Mouse (Mus musculus): Measurements from ENCODE around the gene Uba3. TPM values are rescaled to one million over a fixed set of nuclear protein-coding genes. Genes with fewer than 3 reads are reported as not detected.

Gene Uba3
- polyA plus RNA-seq, 1 experiment from 2014 or later = 93.0 TPM

DNA sequence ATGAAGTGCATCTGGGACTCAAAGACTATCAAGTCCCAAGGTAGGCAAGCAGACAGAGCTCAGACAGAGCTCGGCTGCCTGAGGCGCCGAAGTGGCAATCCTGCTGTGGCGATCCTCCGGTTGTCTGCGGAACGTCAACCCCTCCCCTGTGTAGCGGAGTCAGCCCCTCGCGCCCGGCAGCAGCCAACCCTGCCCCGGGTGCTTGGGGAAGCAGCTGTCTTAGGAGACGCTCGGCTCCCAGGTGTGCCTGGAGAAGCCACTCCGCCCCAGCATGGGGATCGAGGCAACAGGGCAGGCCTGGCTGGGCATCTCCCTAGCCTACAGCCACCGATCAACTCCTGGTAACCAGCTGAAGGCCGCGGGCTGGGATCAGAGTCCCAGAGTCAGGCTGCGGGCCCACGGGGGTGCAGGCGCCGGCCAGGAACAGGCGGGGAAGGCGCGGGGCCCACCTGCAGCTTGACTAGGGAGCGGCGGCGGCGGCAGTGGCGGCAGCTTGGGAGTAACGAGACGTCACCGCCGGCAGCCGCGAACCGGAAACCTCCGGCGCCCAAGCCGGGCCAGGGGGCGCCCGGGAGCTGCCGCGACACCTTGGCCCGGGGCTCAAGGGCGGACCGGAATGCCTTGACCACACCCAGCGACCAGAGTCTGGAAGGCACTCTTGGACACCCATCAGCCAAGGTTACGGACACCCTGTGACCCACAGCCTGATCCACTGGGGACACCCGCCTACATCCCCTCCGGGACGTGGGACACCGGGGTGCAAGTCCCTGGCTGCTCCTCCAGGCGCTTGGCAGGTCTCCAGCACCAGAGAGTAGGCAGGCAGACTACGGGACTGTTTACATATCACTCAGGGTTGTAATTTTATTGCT lies 56.8 kb downstream of the Uba3 start, which contains the start of gene Eogt:
Gene Eogt (minus strand): TSS at position 800 of the 869 bp plus-strand sequence.
- Histone ChIP-seq H3K4me2 (peak within 1 kb of the TSS; percentile 96), H3K4me1 (replicated peaks) (peaks cover 30% of the 10 kb centered on the region), H3K27me3 (no peaks in the 10 kb centered on the region), H3K9ac (peak within 1 kb of the TSS; percentile 90), H3K27ac (peak within 1 kb of the TSS; percentile 91), H3K36me3 (peaks cover 3% of the 10 kb centered on the region), H3K9me3 (no peaks in the 10 kb centered on the region), H3K4me3 (peak within 1 kb of the TSS; percentile 67)
- WGBS = under 1% methylated on average over 54 of the region's 56 CpGs
- ATAC-seq (ENCODE audit: low FRiP score) = peak; percentile 84

DNA sequence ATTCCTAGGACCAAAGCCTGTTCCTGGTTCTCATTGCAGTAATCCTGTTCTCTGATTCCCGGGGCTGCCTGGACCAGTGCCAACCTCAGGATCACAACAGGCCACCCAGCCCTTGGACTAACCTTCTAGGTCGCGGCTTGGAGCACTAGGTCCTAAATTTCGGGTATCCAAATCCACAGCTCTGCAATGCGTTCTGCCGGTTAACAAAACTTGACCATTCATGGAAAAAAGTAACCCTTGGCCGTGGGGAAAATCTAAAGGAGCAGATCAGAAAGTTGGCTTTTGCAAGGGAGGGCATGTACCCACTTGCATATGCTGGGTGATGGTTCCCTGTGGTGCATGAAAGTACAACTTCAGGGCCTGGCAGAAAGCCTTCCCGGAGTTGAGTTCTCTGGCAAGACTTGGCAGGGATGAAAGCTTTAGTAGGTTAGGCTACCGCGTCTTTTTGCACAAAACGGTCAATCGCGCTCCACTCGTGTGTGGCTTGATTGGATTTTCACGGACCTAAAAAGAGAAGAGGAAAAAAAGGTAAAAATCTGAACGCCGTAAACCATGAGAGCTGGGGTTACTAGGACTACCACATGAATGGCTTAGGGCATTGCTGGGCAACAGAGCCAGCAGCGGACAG lies 57.6 kb downstream of the Uba3 start:
- Histone ChIP-seq H3K4me1 (replicated peaks) (peaks cover 30% of the 10 kb centered on the region), H3K4me2 (peak overlapping the region; percentile 96), H3K9ac (peak overlapping the region; percentile 90), H3K27ac (peak overlapping the region; percentile 91), H3K36me3 (peaks cover 3% of the 10 kb centered on the region), H3K4me3 (peak overlapping the region; percentile 67), H3K9me3 (no peaks in the 10 kb centered on the region), H3K27me3 (no peaks in the 10 kb centered on the region)
- ATAC-seq (ENCODE audit: low FRiP score) = peak; percentile 65
- 21% methylated on average over 18 of the region's 18 CpGs for WGBS

DNA sequence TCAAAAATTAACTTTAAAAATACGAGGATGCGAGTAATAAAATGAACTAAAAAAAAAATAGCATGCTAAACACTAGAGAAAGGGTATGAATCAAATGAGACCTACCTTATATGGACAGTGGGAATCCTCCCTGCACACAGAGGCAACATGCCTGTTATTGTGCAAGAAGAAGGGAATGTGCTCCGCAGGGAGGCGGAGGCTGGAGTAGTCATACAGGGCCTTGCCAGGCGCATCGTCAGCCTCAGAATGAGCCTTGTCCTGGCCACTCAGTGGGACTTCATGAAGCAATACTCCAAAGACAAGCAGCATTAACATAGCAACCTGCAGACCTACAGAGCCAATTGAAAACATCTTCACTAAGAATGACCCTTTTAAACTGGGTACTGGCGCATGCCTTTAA lies 60.3 kb downstream of the Uba3 start:
- 88% methylated on average over 7 of the region's 7 CpGs for WGBS
- Histone ChIP-seq H3K9ac (no peak overlapping the region), H3K4me1 (replicated peaks) (peaks cover 30% of the 10 kb centered on the region), H3K27ac (no peak overlapping the region), H3K4me3 (no peak overlapping the region), H3K27me3 (no peaks in the 10 kb centered on the region), H3K4me2 (no peak overlapping the region), H3K9me3 (no peaks in the 10 kb centered on the region), H3K36me3 (peaks cover under 1% of the 10 kb centered on the region; the same call in 1 of the 2 replicates)
- ATAC-seq (ENCODE audit: low FRiP score) = no peak

DNA sequence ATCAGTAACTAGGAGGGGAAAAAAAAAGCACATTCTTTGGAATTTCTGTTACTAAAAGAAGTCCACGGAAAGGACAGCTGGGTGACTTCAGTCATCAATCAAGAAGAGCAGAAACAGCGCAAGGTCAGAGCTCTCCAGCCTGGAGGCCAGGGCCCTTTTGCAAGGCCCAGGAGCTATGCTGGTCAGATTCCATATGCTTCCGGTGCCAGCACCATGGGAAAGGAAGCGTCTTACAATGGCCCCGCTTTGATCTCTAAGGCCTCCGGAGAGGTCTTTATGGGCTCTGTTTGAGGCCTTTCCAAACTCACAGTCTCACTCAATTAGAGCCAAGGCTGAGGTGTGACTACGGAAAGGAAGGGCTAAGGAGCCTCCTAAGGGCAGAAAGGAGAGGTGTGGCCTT lies 61.1 kb downstream of the Uba3 start:
- Histone ChIP-seq H3K27me3 (no peaks in the 10 kb centered on the region), H3K27ac (no peak overlapping the region), H3K36me3 (peaks cover 8% of the 10 kb centered on the region), H3K9ac (no peak overlapping the region), H3K4me3 (no peak overlapping the region), H3K4me2 (no peak overlapping the region), H3K9me3 (no peaks in the 10 kb centered on the region), H3K4me1 (replicated peaks) (peaks cover 28% of the 10 kb centered on the region)
- ATAC-seq (ENCODE audit: low FRiP score) = no peak
- whole genome bisulfite sequencing = 35% methylated on average over 7 of the region's 7 CpGs

DNA sequence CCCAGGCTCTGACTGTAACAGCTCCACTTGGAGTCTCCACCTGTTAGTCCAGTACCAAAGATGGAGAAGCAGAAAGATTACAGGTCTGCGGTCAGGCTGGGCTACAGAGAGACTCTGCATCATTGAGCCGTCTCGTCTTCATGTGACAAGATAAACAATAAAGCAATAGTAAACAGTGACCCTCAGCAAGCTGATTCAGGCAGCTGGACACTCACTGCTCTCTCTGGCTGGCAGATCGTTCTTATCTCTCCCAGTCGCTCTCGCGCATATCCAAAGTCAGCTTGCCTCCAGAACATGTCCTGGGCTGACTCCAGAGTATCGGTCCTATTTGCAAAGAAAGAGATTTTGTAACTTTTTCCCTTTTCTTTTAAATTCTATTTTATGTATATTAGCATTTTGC lies 62.8 kb downstream of the Uba3 start:
- peaks cover 9% of the 10 kb centered on the region for H3K36me3 ChIP-seq
- 91% methylated on average over 8 of the region's 8 CpGs for WGBS
- H3K27me3 ChIP-seq = no peaks in the 10 kb centered on the region
- H3K4me1 ChIP-seq (replicated peaks) = peaks cover 10% of the 10 kb centered on the region
- H3K4me2 ChIP-seq = no peak overlapping the region
- no peak overlapping the region for H3K27ac ChIP-seq
- no peak overlapping the region for H3K4me3 ChIP-seq
- no peak overlapping the region for H3K9ac ChIP-seq
- no peaks in the 10 kb centered on the region for H3K9me3 ChIP-seq
- no peak for ATAC-seq (ENCODE audit: low FRiP score)

DNA sequence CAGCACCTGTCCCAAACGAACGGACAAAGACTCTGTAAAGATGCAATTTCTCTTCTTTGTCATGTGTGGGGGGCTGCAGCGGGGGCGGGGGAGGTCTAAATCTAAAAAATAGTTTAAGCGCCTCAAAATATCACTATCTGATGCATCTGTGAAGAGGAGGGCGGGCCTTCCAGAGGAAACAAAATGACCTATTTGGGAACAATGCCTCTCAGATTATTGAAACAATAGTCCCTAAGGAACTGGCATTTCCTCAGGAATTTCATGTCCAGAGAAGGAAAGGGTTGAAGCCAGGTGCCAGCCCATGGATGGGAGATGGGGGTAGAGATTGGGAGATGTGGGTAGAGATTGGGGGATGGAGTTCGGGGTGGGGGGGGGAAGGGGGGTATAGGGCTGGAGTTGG lies 63.6 kb downstream of the Uba3 start:
- Histone ChIP-seq H3K27me3 (no peaks in the 10 kb centered on the region), H3K4me1 (replicated peaks) (0 out of 2 replicates have a peak, but pooled peaks cover 5% of the 10 kb centered on the region), H3K9ac (no peak overlapping the region), H3K4me2 (no peak overlapping the region), H3K36me3 (peaks cover 9% of the 10 kb centered on the region), H3K9me3 (no peaks in the 10 kb centered on the region), H3K27ac (no peak overlapping the region), H3K4me3 (no peak overlapping the region)
- no peak for ATAC-seq (ENCODE audit: low FRiP score)
- 80% methylated on average over 7 of the region's 7 CpGs for WGBS

Other genes with a start within 250 kb of the Uba3 start
- gene Fam19a4, start 145.2 kb downstream of the Uba3 start, polyA plus RNA-seq (2015; fragmentation: Nextera tagmentation; extraction: Ambion mirVana) = 2.1 and 3.4 TPM in 2 replicates
- 9.3 and 9.7 TPM in 2 replicates for gene Eogt, start 56.5 kb downstream of the Uba3 start, polyA plus RNA-seq (2015; fragmentation: Nextera tagmentation; extraction: Ambion mirVana)
- 43.9 and 44.5 TPM in 2 replicates for gene Tmf1, start 26.5 kb downstream of the Uba3 start, polyA plus RNA-seq (2015; fragmentation: Nextera tagmentation; extraction: Ambion mirVana)
- 120 and 122 TPM in 2 replicates for gene Arl6ip5, start 5.0 kb upstream of the Uba3 start, polyA plus RNA-seq (2015; fragmentation: Nextera tagmentation; extraction: Ambion mirVana)
- gene Lmod3, start 47.1 kb upstream of the Uba3 start, polyA plus RNA-seq (2015; fragmentation: Nextera tagmentation; extraction: Ambion mirVana) = 0.08 and 0.17 TPM in 2 replicates

Data from hindbrain, embryonic 13.5 days (tissue).